In genomic region chr16:35406166-35406565, GRCm38 (mm10) we compare ENCODE assay signal across 26 mouse cellular contexts.
"Had no signal": no experiment of that assay in that cellular context is flagged by ENCODE, and none has a peak within 500 bp of the region (broad histone marks: within the 10 kb centered on the region; RNA-seq: fewer than 3 reads in every experiment).

No protein-coding gene starts in this region.

- DNase-seq: gastrocnemius, postnatal 14 days; gastrocnemius, postnatal 36 days; heart, adult 2 months; heart, postnatal 14 days; heart, postnatal 36 days; kidney, adult 11 months; kidney, adult 2 months; kidney, adult 9 months; kidney, postnatal 14 days; kidney, postnatal 36 days; layer of hippocampus, adult 9-11 months; layer of hippocampus, postnatal 36 days; left cerebral cortex, postnatal 4 days had no signal

- H3K4me1 ChIP-seq: heart, embryonic 13.5 days; heart, embryonic 15.5 days; hindbrain, embryonic 15.5 days; limb, embryonic 13.5 days; limb, embryonic 15.5 days; liver, embryonic 12.5 days had no signal

- H3K4me3 ChIP-seq: heart, adult 2 months; heart, embryonic 13.5 days; heart, embryonic 15.5 days; hindbrain, embryonic 13.5 days; hindbrain, embryonic 15.5 days; kidney, embryonic 15.5 days; limb, embryonic 13.5 days; limb, embryonic 15.5 days; liver, embryonic 12.5 days had no signal

- H3K27ac ChIP-seq: heart, adult 2 months; heart, embryonic 13.5 days; heart, embryonic 15.5 days; hindbrain, embryonic 13.5 days; hindbrain, embryonic 15.5 days; hindbrain, postnatal 0 days; kidney, embryonic 15.5 days; kidney, postnatal 0 days; limb, embryonic 13.5 days; limb, embryonic 15.5 days; liver, embryonic 12.5 days; liver, embryonic 14.5 days had no signal

- H3K4me2 ChIP-seq: heart, embryonic 11.5 days; heart, embryonic 13.5 days; heart, embryonic 15.5 days; hindbrain, embryonic 13.5 days; hindbrain, embryonic 15.5 days; kidney, embryonic 15.5 days; limb, embryonic 13.5 days; limb, embryonic 15.5 days; liver, embryonic 12.5 days had no signal

- H3K9me3 ChIP-seq: heart, embryonic 13.5 days; heart, embryonic 15.5 days; hindbrain, embryonic 13.5 days; hindbrain, embryonic 15.5 days; kidney, embryonic 15.5 days; limb, embryonic 13.5 days; limb, embryonic 15.5 days; liver, embryonic 12.5 days had no signal

- ATAC-seq: hindbrain, postnatal 0 days; intestine, embryonic 16.5 days; liver, embryonic 12.5 days had no signal

- H3K27me3 ChIP-seq: heart, embryonic 13.5 days; heart, embryonic 15.5 days; hindbrain, embryonic 13.5 days; hindbrain, embryonic 15.5 days; limb, embryonic 13.5 days; limb, embryonic 15.5 days; liver, embryonic 12.5 days had no signal

- H3K36me3 ChIP-seq: hindbrain, embryonic 15.5 days had no signal

- H3K9ac ChIP-seq: heart, embryonic 13.5 days; heart, embryonic 15.5 days; hindbrain, embryonic 13.5 days; hindbrain, embryonic 15.5 days; kidney, embryonic 15.5 days; limb, embryonic 13.5 days; limb, embryonic 15.5 days; liver, embryonic 12.5 days; liver, embryonic 14.5 days had no signal
